Mouse (Mus musculus) kidney, adult 2 months (tissue): Measurements from ENCODE around the gene Pgd. TPM values are rescaled to one million over a fixed set of nuclear protein-coding genes. Genes with fewer than 3 reads are reported as not detected.
"Not testable (repeated sequence)": the region's sequence is repeated elsewhere in the genome, so short reads cannot be mapped to it uniquely, and the experiment has no call there.

Experiments
- DNase-seq: peaks from one replicate; pipeline ENCODE4 v3.0.0; 2021
- H3K27ac ChIP-seq: fragments of 200-500 bp; 2 replicates; pipeline ENCODE4 v1.5.1; 2012; ENCODE audit warnings: low read depth, low read length, control low read depth, inconsistent platforms; ENCODE audit not compliant: insufficient read depth
- H3K27me3 ChIP-seq: fragments of 200-500 bp; replicated peaks from 2 replicates; pipeline ENCODE4 v1.6.1; 2012; ENCODE audit warnings: mild to moderate bottlenecking, moderate library complexity, low read length, inconsistent platforms; ENCODE audit not compliant: control insufficient read depth, insufficient read depth
- H3K36me3 ChIP-seq: fragments of 200-500 bp; 2 replicates; pipeline ENCODE4 v1.6.1; 2012; ENCODE audit warnings: mild to moderate bottlenecking, moderate library complexity, low read length, inconsistent platforms; ENCODE audit not compliant: control insufficient read depth, insufficient read depth
- H3K4me1 ChIP-seq: fragments of 200-500 bp; 2 replicates; pipeline ENCODE4 v1.6.1; 2011; ENCODE audit warnings: low read length; ENCODE audit not compliant: control insufficient read depth, insufficient read depth
- H3K4me3 ChIP-seq: fragments of 200-500 bp; 2 replicates; pipeline ENCODE4 v1.5.1; 2011; ENCODE audit warnings: mild to moderate bottlenecking, low read depth, low read length, control low read depth; ENCODE audit not compliant: insufficient read depth
- CTCF ChIP-seq: fragments of 200-500 bp; conservative IDR thresholded peaks from 2 replicates; pipeline ENCODE4 v1.5.1; 2011; ENCODE audit warnings: low read depth, mild to moderate bottlenecking, control low read depth, low read length, moderate library complexity, mixed read lengths; ENCODE audit not compliant: insufficient read depth, insufficient read length
- POLR2A ChIP-seq: fragments of 200-500 bp; IDR thresholded peaks from one replicate; pipeline ENCODE4 v1.6.1; 2011; ENCODE audit warnings: low read depth, low read length, control low read depth
- WGBS: fragments of 180-500 bp; shearing (Covaris S2); methylation state at CpG from one replicate; pipeline ENCODE4 v1.1.7; 2018; 5-methylcytosine and 5-hydroxymethylcytosine counted together
- polyA plus RNA-seq: library from polyadenylated mRNA; depleted of rRNA; stranded (reverse); fragments of >200 nt; gene quantifications from 2 replicates; pipeline ENCODE4 v1.2.3, GENCODE M21; 2012

Pgd gene
- polyA plus RNA-seq, 1 experiment, result 126 TPM

DNA sequence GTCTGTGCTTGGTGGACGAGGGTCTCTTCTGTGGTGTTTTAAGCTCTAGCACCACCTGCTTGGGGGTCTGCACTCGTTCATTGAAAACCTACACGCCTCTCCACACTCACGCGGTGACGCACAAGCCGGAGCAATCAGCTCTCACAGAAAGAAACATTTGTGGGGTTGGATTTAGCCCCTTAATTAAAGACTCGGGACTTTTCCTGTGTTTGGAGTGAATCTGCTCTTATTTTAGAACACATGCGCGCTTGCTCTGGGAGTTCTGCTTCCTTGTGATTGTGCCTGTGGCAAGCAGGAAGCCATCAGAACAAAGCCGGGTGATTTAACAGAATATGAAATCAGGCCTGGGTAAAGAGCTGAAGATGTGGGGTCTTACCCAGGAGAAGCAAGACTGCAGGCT is 39.9 kb downstream of the Pgd start, which contains the start of gene Cort:
Cort (minus strand) TSS at position 101 of the 400 bp plus-strand sequence.
- WGBS, result 73% methylated on average over 11 of the region's 11 CpGs
- DNase-seq, result no peak
- TF ChIP-seq CTCF (no peak), POLR2A (no peak)
- H3K27me3 ChIP-seq, result no peaks in the 10 kb centered on the region
- no peaks in the 10 kb centered on the region for H3K4me1 ChIP-seq
- H3K36me3 ChIP-seq, result no peaks in the 10 kb centered on the region
- H3K27ac ChIP-seq, result no peak within 1 kb of the TSS
- no peak within 1 kb of the TSS for H3K4me3 ChIP-seq

GRCm38 (mm10) chr4:149126115-149126509 is 40.5 kb downstream of the Pgd start:
- no peak for DNase-seq
- H3K27me3 ChIP-seq, result no peaks in the 10 kb centered on the region
- no peaks in the 10 kb centered on the region for H3K36me3 ChIP-seq
- no peaks in the 10 kb centered on the region for H3K4me1 ChIP-seq
- no peak overlapping the region for H3K4me3 ChIP-seq
- H3K27ac ChIP-seq, result no peak overlapping the region
- no peak for TF ChIP-seq POLR2A
- no peak for TF ChIP-seq CTCF
- 71% methylated on average over 6 of the region's 6 CpGs for WGBS

GRCm38 (mm10) chr4:149125341-149126114 is 41.0 kb downstream of the Pgd start:
- Histone ChIP-seq H3K27me3 (no peaks in the 10 kb centered on the region), H3K36me3 (no peaks in the 10 kb centered on the region), H3K4me1 (no peaks in the 10 kb centered on the region), H3K4me3 (no peak overlapping the region), H3K27ac (no peak overlapping the region)
- 65% methylated on average over 11 of the region's 11 CpGs for WGBS
- TF ChIP-seq CTCF, result no peak
- no peak for DNase-seq

DNA sequence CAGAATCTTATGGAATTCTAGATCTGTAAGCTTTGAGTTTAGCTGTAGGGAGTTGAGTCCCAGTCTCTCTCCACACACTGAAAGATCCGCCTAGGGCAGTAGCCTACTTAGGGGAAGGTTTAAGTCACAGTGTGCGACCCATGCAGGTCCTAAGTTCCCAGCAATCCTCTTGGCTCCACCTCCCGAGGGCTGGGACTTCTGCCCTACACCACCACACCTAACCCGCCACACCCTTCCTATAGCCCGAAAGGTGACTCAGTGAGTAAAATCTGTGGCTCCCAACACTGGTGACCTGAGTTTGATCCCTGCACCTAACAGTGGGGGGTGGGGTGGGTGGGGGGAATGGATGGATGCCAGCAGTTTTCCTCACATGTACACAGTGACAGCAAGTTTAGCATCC is 43.1 kb downstream of the Pgd start:
- Histone ChIP-seq H3K4me1 (no peaks in the 10 kb centered on the region), H3K4me3 (no peak overlapping the region), H3K36me3 (no peaks in the 10 kb centered on the region), H3K27ac (no peak overlapping the region), H3K27me3 (no peaks in the 10 kb centered on the region)
- no peak for DNase-seq
- TF ChIP-seq POLR2A (no peak), CTCF (no peak)
- WGBS, result 74% methylated on average over 5 of the region's 5 CpGs

DNA sequence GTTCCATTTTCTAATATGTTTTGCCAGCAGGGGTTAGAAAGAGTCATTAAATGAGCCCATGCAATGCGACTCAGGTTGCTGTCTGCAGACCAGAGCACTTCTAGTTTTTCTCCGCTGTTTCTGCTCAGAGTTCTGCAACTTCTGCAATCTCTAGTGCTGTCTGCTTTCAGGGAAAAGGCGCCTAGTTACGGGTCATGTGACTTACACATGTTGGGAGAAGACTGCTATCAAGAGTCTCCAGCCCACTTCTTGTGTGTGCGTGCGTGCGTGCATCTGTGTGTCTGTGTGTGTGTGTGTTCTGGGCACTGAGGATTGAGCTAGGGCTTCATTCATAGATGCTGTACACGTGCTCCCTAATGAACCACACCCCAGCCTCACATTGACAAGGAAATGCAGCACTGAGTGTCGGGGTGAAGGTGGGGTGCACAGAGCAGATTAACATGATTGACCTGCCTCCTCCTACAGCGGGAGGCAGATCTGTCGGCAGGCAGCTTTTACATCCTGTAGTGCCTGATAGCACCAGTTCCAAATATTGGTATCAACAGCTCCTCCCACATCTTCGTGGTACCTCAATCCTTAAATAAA is 46.5 kb downstream of the Pgd start:
- H3K27me3 ChIP-seq, H3K27ac ChIP-seq, H3K36me3 ChIP-seq, H3K4me1 ChIP-seq, DNase-seq, H3K4me3 ChIP-seq: not testable (repeated sequence)
- 87% methylated on average over 12 of the region's 12 CpGs for WGBS

- H3K4me3 ChIP-seq, result peak within 1 kb of the TSS; percentile 76
- H3K27me3 ChIP-seq, result no peaks in the 10 kb centered on the region
- peak; percentile 96 for DNase-seq
- H3K27ac ChIP-seq, result peak within 1 kb of the TSS; percentile 85
- peaks cover 5% of the 10 kb centered on the region; the same call in 1 of the 2 replicates for H3K4me1 ChIP-seq
- WGBS, result 1% methylated on average over 35 of the region's 35 CpGs
- TF ChIP-seq POLR2A (no peak), CTCF (no peak)
- H3K36me3 ChIP-seq, result no peaks in the 10 kb centered on the region
Measured at GRCm38 (mm10) chr4:149103875-149104561, 62.6 kb downstream of the Pgd start, which contains the start of gene Dffa. Gene Dffa, plus strand, starts transcription at chr4:149104146.

GRCm38 (mm10) chr4:149101456-149101855 is 65.1 kb downstream of the Pgd start:
- WGBS, result 79% methylated on average over 3 of the region's 3 CpGs
- H3K27ac ChIP-seq, result no peak overlapping the region
- H3K4me1 ChIP-seq, result peaks cover 8% of the 10 kb centered on the region; the same call in 1 of the 2 replicates
- no peaks in the 10 kb centered on the region for H3K36me3 ChIP-seq
- H3K27me3 ChIP-seq, result no peaks in the 10 kb centered on the region
- no peak for DNase-seq
- H3K4me3 ChIP-seq, result no peak overlapping the region
- TF ChIP-seq POLR2A, result no peak
- no peak for TF ChIP-seq CTCF

DNA sequence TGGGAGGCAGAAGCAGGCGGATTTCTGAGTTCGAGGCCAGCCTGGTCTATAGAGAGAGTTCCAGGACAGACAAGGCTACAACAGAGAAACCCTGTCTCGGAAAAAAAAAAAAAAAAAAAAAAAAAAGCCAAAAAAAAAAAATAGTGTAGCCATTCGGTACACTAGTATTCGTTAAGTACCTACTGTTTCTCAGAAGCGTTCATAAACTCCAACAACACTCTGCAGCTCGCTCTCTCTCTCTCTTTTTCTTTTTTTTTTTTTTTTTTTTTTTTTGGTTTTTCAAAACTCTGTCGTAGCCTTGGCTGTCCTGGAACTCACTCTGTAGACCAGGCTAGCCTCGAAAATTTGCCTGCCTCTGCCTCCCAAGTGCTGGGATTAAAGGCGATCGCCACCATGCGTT is 66.1 kb downstream of the Pgd start:
- DNase-seq, H3K27ac ChIP-seq: not testable (repeated sequence)
- WGBS, result 90% methylated on average over 12 of the region's 12 CpGs

More for the DNA sequence above, 66.1 kb downstream of the Pgd start:
- peaks cover 13% of the 10 kb centered on the region; the same call in 1 of the 2 replicates for H3K4me1 ChIP-seq
- not testable (repeated sequence) for H3K4me3 ChIP-seq, H3K36me3 ChIP-seq, H3K27me3 ChIP-seq
